Mouse (Mus musculus): ENCODE data around the gene Trim11.

DNA sequence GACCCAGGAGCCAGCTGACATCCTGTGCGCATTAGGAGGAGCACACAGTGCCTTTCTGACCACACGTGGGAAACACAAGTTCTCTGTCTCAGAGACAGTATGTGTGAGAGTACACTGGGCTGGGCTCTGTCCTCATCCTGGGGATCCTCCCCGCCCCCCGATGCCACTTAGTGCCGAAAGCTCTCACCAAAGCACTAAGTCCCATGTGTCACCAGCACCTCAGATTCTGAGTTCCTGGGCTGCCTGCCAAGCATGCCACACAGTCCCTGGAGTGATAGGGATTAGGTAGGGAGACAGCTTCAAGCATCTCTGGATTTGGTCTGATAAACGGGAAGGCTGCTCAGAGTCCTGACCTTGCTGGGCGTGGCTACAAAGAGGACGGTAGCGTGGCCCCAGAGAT, 12.9 kb downstream of the Trim11 start:
- TF ChIP-seq POLR2A (IDR thresholded peaks at IDR 0.05; ENCODE audit: borderline replicate concordance, low read depth, low read length) (no peak), CTCF (IDR thresholded peaks at IDR 0.05; ENCODE audit: low read depth, low read length) (no peak)
